Mouse (Mus musculus) forebrain, embryonic 16.5 days (tissue): ENCODE measurements around the gene Gsg1l. TPM values are rescaled to one million over a fixed set of nuclear protein-coding genes. Genes with fewer than 3 reads are reported as not detected.

ENCODE experiments used
- ATAC-seq: fragments of 200-750 bp; cut with Nextera tagmentation; 2 replicates; pipeline ENCODE4 v1.8.0; 2017; ENCODE audit warnings: mild to moderate bottlenecking, moderate library complexity
- H3K27ac ChIP-seq: fragments of 300-500 bp; sonication (generic); 2 replicates; pipeline ENCODE4 v1.5.1; 2014; ENCODE audit warnings: low read length, control low read depth
- H3K27me3 ChIP-seq: fragments of 300-500 bp; sonication (generic); replicated peaks from 2 replicates; pipeline ENCODE4 v1.6.1; 2014; ENCODE audit warnings: low read length; ENCODE audit not compliant: control insufficient read depth, insufficient read depth
- H3K36me3 ChIP-seq: fragments of 300-500 bp; sonication (generic); 2 replicates; pipeline ENCODE4 v1.6.1; 2014; ENCODE audit not compliant: control insufficient read depth, insufficient read depth
- H3K4me1 ChIP-seq: fragments of 300-500 bp; sonication (generic); replicated peaks from 2 replicates; pipeline ENCODE4 v1.6.1; 2014; ENCODE audit warnings: low read length; ENCODE audit not compliant: control insufficient read depth, insufficient read depth
- H3K4me2 ChIP-seq: fragments of 300-500 bp; sonication (generic); 2 replicates; pipeline ENCODE4 v1.6.1; 2014; ENCODE audit warnings: mild to moderate bottlenecking, low read length, control low read depth
- H3K4me3 ChIP-seq: fragments of 300-500 bp; sonication (generic); replicated peaks from 2 replicates; pipeline ENCODE4 v1.5.1; 2014; ENCODE audit warnings: mild to moderate bottlenecking, low read length, control low read depth
- H3K9ac ChIP-seq: fragments of 300-500 bp; sonication (generic); replicated peaks from 2 replicates; pipeline ENCODE4 v1.6.1; 2014; ENCODE audit warnings: low read depth, low read length, control low read depth
- H3K9me3 ChIP-seq: fragments of 300-500 bp; sonication (generic); 2 replicates; pipeline ENCODE4 v1.6.1; 2016; ENCODE audit warnings: low read length; ENCODE audit not compliant: control insufficient read depth
- WGBS: fragments of 180-500 bp; shearing (Covaris S2); extraction: QIAGEN DNeasy Blood & Tissue Kit; methylation state at CpG from one replicate; pipeline ENCODE4 v1.1.7; 2014; 5-methylcytosine and 5-hydroxymethylcytosine counted together
- polyA plus RNA-seq: library from polyadenylated mRNA; unstranded; fragments of >200 nt; fragmentation: Nextera tagmentation; extraction: Ambion mirVana; gene quantifications from 2 replicates; pipeline ENCODE4 v1.2.1, GENCODE M21; 2015

The Gsg1l gene
- polyA plus RNA-seq, 1 experiment from 2014 or later: 6.1 TPM

DNA sequence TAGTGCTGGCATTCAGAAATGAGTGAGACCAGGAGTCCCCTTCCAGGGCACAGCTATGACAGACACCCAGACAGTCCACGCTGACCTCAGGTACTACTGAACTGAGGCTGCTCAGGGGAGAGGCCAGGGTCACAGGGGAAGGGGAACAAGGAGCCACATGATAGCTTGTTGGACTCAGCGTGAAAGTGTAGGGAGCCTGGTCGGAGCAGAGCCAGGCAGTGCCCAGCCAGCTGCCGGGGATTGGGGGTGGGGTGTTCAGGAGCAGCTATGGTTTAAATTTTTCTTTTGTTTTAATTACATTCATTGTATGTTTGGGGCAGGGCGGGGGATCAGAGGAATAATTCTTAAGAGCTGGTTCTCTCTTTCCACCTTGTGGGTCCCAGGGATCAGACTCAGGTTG lies 253.7 kb downstream of the Gsg1l start:
- WGBS: 47% methylated on average over 5 of the region's 5 CpGs

More for the DNA sequence above, 253.7 kb downstream of the Gsg1l start:
- Histone ChIP-seq H3K9me3 (no peaks in the 10 kb centered on the region), H3K4me1 (peaks cover 31% of the 10 kb centered on the region), H3K9ac (no peak overlapping the region), H3K4me2 (no peak overlapping the region), H3K36me3 (no peaks in the 10 kb centered on the region), H3K27ac (peak overlapping the region; percentile 46), H3K27me3 (no peaks in the 10 kb centered on the region), H3K4me3 (no peak overlapping the region)
- peak; percentile 35; the same call in 1 of the 2 replicates for ATAC-seq

Other genes with a start within 250 kb of the Gsg1l start
- gene Xpo6, start 118.1 kb upstream of the Gsg1l start, polyA plus RNA-seq: 48.5 and 51.9 TPM in 2 replicates
- gene Sbk1, start 190.2 kb upstream of the Gsg1l start, polyA plus RNA-seq: 295 and 323 TPM in 2 replicates